Mouse (Mus musculus) erythroblast, embryonic 14.5 days (primary cell): ENCODE measurements around the gene Gm10300.

Source experiments
- GATA1 ChIP-seq: IDR thresholded peaks from 2 replicates; pipeline ENCODE4 v1.6.1; 2012; ENCODE audit warnings: low read length, inconsistent platforms, mixed read lengths
- TAL1 ChIP-seq: IDR thresholded peaks from 3 replicates; pipeline ENCODE4 v1.6.1; 2012; ENCODE audit warnings: low read length, inconsistent platforms, mixed read lengths

GRCm38 (mm10) chr4:132057311-132057710 is 17.2 kb upstream of the Gm10300 start:
- TF ChIP-seq TAL1, result no peak
- no peak for TF ChIP-seq GATA1
